Mouse (Mus musculus) gastrocnemius, postnatal 25 days (tissue): Measurements from ENCODE around the gene Ppp1r12a. TPM values are rescaled to one million over a fixed set of nuclear protein-coding genes. Genes with fewer than 3 reads are reported as not detected.
A peak's percentile ranks its signal among the peaks of the same experiment; 100 is the strongest.

Experiments used
- DNase-seq: peaks from one replicate; pipeline ENCODE4 v3.0.0; 2022
- total RNA-seq, 2 experiments: library from RNA; stranded (reverse); gene quantifications; 1 replicate in 1 of 2; 2 replicates in 1 of 2; pipeline ENCODE4 v1.2.3; 2021

Ppp1r12a gene
- total RNA-seq, 2 experiments from 2014 or later: 23.6 to 25.2 TPM

DNA sequence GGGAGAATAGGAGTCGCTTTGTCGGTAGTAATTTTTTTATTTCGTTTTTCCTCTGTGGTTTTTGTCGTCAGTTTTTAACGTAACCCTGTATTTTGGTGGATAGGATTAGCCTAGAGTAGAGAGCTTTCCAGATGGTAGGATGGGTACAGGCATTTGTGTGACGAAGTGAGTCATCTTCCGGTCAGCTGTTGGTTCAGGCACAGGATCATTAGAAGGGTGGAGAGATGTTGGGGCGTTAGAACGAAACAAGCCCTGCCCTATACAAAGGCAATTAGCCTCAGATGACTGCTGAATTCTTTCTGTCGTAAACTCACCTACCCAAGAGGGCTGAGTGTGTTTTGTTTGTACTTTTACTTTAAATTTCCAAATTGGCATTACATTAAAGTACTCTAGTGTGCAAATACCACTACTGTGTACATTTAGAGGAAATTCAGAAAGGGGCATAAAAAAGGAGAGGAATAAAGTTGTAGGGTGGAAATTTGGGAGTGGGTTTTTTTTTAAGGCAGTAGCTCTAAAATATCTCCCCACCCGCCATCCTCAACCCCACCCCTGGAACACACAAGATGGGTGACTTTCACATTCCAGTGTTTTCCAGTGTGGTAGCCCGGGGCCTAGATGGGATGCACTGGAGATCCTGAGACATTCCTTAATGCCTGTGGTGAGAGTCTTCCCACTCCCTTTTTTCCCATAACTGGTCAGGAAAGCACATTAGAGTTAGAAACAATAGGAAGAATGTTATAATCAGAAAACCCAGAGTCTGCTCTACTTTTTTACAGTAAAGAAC is 129.9 kb downstream of the Ppp1r12a start:
- no peak for DNase-seq

DNA sequence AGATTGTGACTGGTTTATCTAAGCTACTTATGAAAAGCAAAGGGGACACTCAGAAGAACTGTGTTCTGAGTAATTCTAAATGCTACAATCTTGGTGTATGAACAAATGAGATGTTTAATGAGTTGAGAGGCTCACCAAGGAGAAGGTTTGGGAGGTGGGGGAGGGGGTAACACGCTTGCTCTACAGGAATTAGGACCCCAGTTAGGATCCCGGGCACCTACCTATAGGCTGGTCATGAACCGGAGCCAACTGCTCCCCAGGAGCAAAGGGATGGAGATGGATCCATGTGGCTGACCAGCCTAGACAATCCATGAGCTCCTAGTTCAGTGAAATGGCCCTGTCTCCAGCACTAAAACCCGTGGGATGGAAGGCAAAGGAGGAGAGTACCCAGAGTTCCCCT is 130.7 kb downstream of the Ppp1r12a start:
- no peak for DNase-seq

DNA sequence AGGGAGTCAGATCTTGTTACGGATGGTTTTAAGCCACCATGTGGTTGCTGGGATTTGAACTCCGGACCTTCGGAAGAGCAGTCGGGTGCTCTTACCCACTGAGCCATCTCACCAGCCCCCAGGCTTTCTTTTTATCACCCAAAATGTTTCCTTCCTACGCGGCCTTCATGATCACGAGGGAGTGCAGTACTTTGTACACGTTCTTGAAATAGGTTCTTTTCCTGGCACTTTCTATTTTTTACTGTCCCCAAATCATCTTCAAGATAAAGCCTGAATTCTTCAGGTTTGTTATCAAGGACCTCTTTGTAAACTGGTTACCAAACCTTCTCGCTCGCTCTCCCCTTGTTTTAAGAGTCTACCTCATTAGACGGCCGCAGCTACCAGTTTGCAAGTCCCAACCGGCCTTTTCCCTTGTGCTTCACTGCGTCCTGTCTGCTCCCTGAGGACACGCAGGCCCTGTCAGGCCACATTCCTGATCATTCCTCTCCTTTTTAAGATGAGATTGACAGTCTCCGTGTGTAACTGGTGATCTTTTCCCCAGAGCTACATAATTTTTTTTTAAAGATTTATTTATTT is 131.7 kb downstream of the Ppp1r12a start:
- DNase-seq: no peak

DNA sequence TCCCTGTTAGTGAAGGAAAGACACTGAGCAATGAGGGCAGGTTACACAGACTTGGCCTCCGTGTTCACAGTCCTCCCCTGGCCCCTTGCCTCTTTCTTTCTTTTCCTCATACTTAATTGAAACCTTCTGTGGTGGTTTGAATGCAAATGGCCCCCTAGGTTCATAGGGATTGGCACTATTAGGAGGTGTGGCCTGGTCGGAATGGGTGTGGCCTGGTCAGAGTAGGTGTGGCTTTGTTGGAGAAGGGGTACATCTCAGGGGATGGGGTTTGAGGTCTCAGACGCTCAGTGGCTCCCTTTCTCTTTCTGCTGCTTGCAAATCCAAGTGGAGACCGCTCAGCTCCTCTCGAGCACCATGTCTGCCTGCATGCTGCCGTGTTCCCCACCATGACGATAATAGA is 132.8 kb downstream of the Ppp1r12a start:
- no peak for DNase-seq

- no peak for DNase-seq
Measured at GRCm38 (mm10) chr10:108296446-108296845, 134.5 kb downstream of the Ppp1r12a start.

GRCm38 (mm10) chr10:108298261-108298660 is 136.3 kb downstream of the Ppp1r12a start:
- no peak for DNase-seq

DNA sequence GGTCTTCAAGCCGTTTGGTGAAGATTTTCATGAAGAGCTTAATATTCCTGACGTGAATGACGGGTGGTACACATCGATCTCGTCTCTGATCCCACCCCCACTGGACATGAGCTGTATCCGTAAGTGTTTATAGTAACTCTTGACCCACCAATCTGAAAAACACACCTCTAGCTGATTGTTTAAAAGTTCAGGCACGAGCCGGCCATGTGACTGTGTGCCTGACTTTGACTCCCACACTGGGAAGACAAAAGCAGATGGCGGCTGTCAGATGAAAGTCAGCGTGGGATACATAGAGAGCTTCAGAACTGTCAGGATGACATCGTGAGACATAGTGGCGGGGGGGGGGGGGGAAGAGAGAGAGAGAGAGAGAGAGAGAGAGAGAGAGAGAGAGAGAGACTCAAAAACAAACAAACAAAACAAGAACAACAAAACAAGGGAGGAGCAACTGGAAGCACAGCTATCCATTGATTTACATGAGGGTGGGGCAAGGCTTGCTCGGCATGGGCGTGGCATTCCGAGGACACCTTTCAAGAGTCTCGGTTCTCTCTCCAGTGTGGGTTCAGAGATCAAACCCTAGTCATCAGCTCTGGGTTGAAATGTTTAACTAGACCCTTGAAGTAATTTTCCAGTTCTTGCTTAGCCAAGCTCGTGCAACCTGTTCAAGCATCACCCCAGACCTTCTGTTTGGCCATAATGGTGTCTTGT is 137.0 kb downstream of the Ppp1r12a start:
- no peak for DNase-seq

DNA sequence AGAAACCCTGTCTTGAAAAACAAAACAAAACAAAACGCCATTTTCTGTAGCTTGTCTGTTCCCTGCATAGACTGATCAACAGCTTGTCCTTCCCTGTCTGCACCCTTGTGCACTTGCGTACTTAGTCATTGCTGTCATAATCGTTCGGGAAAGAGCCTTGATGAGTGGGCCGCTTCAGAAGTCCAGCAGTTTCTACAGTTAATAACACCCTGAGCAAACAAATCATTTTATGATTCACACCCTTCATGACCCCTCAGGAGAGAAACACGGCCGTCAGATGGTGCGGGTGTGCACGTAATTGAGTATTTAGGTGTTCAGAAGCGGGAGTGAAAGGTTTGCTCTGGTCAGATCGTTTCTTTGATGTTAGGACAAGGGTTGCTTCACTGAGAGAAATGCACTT is 137.8 kb downstream of the Ppp1r12a start:
- no peak for DNase-seq

DNA sequence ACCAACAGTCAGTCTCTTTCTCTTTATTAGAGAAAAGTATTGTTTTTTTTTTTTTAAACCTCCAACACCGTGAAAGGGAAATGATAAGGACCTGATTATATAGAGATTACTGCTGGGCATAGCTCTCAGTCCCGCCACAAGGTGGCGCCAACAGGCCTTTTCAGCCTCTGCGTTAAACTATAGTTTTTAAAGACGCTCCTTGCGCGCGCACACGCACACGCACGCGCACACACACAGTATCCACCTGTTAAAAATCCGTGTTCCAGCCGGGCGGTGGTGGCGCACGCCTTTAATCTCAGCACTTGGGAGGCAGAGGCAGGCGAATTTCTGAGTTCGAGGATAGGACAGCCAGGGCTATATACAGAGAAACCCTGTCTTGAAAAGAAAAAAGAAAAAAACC is 138.8 kb downstream of the Ppp1r12a start:
- peak; percentile 42 for DNase-seq

- no peak for DNase-seq
Measured at GRCm38 (mm10) chr10:108307772-108308171, 145.8 kb downstream of the Ppp1r12a start.

GRCm38 (mm10) chr10:108310195-108310594 is 148.2 kb downstream of the Ppp1r12a start:
- DNase-seq: no peak

- DNase-seq: no peak
Measured at GRCm38 (mm10) chr10:108311396-108311795, 149.4 kb downstream of the Ppp1r12a start.

DNA sequence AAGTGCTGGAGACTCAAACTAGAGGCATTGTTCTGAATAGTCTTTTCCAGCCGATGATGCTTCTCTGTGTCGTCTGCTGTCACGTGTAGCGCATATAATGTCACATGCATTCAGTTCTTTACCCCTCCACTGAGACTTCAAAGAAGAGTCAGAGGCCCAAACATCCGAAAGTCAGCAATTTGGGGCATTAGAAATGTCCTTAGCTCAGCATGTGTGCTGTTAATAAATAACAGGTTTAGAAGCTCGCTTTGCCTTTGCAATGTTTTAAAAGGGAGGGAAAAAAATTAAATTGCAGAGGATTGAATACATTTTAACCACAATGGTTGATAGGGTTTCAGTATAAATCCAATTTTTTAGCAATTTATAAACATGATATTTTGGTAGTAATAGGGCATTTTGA is 151.9 kb downstream of the Ppp1r12a start:
- DNase-seq: no peak

DNA sequence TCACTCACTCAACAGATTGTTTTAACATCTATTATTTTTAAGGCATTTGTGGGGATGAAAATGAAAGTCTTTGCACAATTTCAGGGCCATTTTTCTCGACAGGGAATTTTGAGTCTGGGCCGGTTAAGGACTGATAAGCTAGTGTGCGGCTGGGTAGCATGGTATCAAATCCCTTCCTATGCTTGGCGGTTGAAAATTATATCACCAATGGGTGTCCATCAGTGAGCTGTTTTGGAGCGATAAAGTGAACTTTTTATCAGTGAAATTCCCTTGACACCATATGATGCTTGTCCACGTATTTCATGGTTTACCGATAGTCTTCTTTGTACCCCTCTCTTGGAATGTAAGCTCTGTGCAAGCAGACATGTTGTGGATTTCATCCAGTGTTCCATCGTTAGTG is 152.4 kb downstream of the Ppp1r12a start:
- no peak for DNase-seq

- DNase-seq: no peak
Measured at GRCm38 (mm10) chr10:108315236-108315635, 153.2 kb downstream of the Ppp1r12a start.

DNA sequence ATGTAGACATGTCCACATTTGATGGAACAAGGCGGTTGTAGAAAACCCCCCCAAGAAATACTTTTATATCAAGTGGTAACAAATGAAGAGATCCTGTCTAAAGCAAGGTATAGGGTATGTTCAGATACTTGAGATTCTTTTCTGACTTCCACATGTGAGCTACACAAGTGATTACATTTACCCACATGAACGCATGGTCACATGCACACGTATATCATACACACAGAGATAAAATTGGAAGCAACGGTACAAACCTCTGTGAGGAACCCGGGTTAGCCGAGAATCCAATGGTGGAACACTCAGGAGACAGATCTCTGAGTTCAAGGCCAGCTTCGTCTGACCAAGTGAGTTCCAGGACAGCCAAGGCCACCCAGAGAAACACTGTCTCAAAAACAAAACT is 166.4 kb downstream of the Ppp1r12a start:
- no peak for DNase-seq

GRCm38 (mm10) chr10:108328983-108329382 is 167.0 kb downstream of the Ppp1r12a start:
- no peak for DNase-seq

- no peak for DNase-seq
Measured at GRCm38 (mm10) chr10:108329771-108330170, 167.8 kb downstream of the Ppp1r12a start.

GRCm38 (mm10) chr10:108330964-108331363 is 169.0 kb downstream of the Ppp1r12a start:
- no peak for DNase-seq

- peak; percentile 57 for DNase-seq
Measured at GRCm38 (mm10) chr10:108331784-108332561, 170.0 kb downstream of the Ppp1r12a start, which contains the start of gene Pawr. Gene Pawr (plus strand): TSS chr10:108332121.

DNA sequence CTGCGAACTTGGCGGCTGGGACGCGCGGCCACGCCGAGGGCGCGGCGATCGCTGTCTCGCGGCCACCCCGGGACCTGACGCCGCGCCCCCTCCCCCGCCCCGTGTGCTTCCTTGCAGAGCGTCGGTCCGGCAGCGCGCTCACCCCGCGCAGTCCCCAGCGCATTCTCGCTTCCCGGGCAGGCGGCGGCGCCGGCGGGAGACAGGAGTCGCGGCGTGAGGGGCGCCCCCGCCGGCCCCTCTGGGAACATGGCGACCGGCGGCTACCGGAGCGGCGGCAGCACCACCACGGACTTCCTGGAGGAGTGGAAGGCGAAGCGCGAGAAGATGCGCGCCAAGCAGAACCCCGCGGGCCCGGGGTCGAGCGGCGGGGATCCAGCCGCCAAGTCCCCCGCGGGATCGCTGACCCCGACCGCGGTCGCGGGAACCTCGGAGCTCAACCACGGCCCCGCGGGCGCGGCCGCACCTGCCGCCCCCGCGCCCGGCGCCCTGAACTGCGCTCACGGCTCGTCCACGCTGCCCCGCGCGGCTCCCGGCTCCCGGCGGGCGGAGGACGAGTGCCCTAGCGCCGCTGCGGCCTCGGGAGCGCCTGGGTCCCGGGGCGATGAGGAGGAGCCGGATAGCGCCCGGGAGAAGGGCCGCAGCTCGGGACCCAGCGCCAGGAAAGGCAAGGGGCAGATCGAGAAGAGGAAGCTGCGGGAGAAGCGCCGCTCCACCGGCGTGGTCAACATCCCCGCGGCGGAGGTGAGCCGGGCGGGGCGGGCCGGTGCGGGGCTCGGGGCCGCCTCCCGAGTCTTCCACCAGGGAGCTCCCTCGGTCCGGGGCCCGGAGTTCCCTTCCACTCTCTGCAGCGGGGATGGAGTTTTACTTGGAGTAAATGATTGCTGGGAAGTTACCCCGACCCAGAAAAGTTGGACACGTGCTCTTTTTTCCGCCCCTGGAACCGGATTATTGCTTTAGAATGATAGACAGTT is 170.9 kb downstream of the Ppp1r12a start:
- peak; percentile 10 for DNase-seq
